Mouse (Mus musculus): Measurements from ENCODE around the gene Hmga2. TPM values are rescaled to one million over a fixed set of nuclear protein-coding genes. Genes with fewer than 3 reads are reported as not detected.

The Hmga2 gene
- polyA plus RNA-seq, 1 experiment from 2014 or later = 16.1 TPM

DNA sequence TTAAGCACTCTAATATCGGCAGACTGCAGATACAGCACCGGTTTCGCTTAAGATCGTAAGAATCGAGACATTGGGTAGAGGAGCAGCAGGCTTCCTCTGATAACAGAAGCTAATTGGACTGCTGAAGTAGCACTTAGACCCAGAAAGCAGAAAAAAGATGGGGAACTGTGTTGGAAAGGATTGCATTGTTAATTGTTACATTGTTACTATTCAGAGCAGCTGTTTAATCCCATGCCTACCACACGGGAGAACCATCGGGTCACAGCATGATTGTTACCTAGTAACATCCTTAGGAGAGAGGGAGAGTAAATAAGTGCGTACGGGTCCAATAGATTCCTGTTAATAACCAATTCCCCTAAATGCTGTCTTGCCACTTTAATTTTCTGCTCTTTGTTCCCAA lies 70.2 kb downstream of the Hmga2 start:
- H3K27ac ChIP-seq = no peak overlapping the region
- H3K9ac ChIP-seq = no peak overlapping the region
- H3K9me3 ChIP-seq (replicated peaks) = no peaks in the 10 kb centered on the region
- H3K4me2 ChIP-seq = no peak overlapping the region
- H3K4me3 ChIP-seq = no peak overlapping the region
- no peak for ATAC-seq
- WGBS (ENCODE audit: insufficient replicate concordance) = 76% methylated on average over 9 of the region's 9 CpGs
- H3K27me3 ChIP-seq (replicated peaks) = no peaks in the 10 kb centered on the region
- H3K4me1 ChIP-seq = 0 out of 2 replicates have a peak, but pooled peaks cover 12% of the 10 kb centered on the region
- H3K36me3 ChIP-seq = peaks cover 5% of the 10 kb centered on the region; the same call in 1 of the 2 replicates

- ATAC-seq = no peak
Measured at GRCm38 (mm10) chr10:120405322-120405721, 70.9 kb downstream of the Hmga2 start.

DNA sequence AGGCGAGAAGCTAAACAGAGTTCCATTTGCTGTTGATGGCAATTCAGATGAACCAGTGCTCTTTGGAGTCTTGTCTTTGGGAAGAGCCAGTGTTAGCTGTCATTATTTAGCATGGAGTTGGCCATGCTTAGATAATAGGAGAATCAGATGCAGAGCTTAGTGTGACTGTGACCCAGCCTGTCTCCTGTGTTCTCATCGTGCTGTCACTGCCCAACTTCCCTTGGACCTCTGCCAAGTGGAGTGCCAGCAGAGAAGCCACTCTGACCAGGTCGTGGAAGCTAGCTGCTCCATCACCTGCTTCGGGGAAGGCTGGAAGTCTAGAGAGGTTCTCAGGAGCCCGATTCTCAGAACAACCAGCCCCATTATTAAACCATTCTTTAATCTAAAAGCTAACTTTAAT lies 73.3 kb downstream of the Hmga2 start:
- peaks cover 5% of the 10 kb centered on the region; the same call in 1 of the 2 replicates for H3K36me3 ChIP-seq
- 67% methylated on average over 5 of the region's 5 CpGs for WGBS (ENCODE audit: insufficient replicate concordance)
- H3K27me3 ChIP-seq (replicated peaks) = no peaks in the 10 kb centered on the region
- H3K9me3 ChIP-seq (replicated peaks) = no peaks in the 10 kb centered on the region
- peaks cover 24% of the 10 kb centered on the region for H3K4me1 ChIP-seq
- H3K27ac ChIP-seq = no peak overlapping the region
- H3K9ac ChIP-seq = no peak overlapping the region
- no peak for ATAC-seq
- no peak overlapping the region for H3K4me3 ChIP-seq
- no peak overlapping the region for H3K4me2 ChIP-seq

More at GRCm38 (mm10) chr10:120405322-120405721, 70.9 kb downstream of the Hmga2 start:
- Histone ChIP-seq H3K4me3 (no peak overlapping the region), H3K27me3 (replicated peaks) (no peaks in the 10 kb centered on the region), H3K36me3 (peaks cover 5% of the 10 kb centered on the region; the same call in 1 of the 2 replicates), H3K4me2 (no peak overlapping the region), H3K4me1 (0 out of 2 replicates have a peak, but pooled peaks cover 10% of the 10 kb centered on the region), H3K27ac (no peak overlapping the region), H3K9me3 (replicated peaks) (no peaks in the 10 kb centered on the region), H3K9ac (no peak overlapping the region)
- WGBS (ENCODE audit: insufficient replicate concordance) = 74% methylated on average over 4 of the region's 4 CpGs

- WGBS (ENCODE audit: insufficient replicate concordance) = 62% methylated on average over 8 of the region's 8 CpGs
- peaks cover 5% of the 10 kb centered on the region; the same call in 1 of the 2 replicates for H3K36me3 ChIP-seq
- peaks cover 27% of the 10 kb centered on the region for H3K4me1 ChIP-seq
- no peaks in the 10 kb centered on the region for H3K27me3 ChIP-seq (replicated peaks)
- H3K9ac ChIP-seq = no peak overlapping the region
- H3K4me2 ChIP-seq = no peak overlapping the region
- no peaks in the 10 kb centered on the region for H3K9me3 ChIP-seq (replicated peaks)
- H3K4me3 ChIP-seq = no peak overlapping the region
- no peak for ATAC-seq
- H3K27ac ChIP-seq = no peak overlapping the region
Measured at GRCm38 (mm10) chr10:120401787-120402186, 74.5 kb downstream of the Hmga2 start.

- Histone ChIP-seq H3K27ac (no peak overlapping the region), H3K4me2 (no peak overlapping the region), H3K9me3 (replicated peaks) (no peaks in the 10 kb centered on the region), H3K9ac (no peak overlapping the region), H3K4me1 (peaks cover 24% of the 10 kb centered on the region), H3K27me3 (replicated peaks) (no peaks in the 10 kb centered on the region), H3K4me3 (no peak overlapping the region), H3K36me3 (peaks cover 5% of the 10 kb centered on the region; the same call in 1 of the 2 replicates)
- ATAC-seq = no peak
- 56% methylated on average over 9 of the region's 9 CpGs for WGBS (ENCODE audit: insufficient replicate concordance)
Measured at GRCm38 (mm10) chr10:120399846-120400510, 76.3 kb downstream of the Hmga2 start.

GRCm38 (mm10) chr10:120398745-120399144 lies 77.5 kb downstream of the Hmga2 start:
- Histone ChIP-seq H3K36me3 (no peaks in the 10 kb centered on the region), H3K27me3 (replicated peaks) (no peaks in the 10 kb centered on the region), H3K9me3 (replicated peaks) (no peaks in the 10 kb centered on the region), H3K9ac (no peak overlapping the region), H3K27ac (no peak overlapping the region), H3K4me2 (no peak overlapping the region), H3K4me1 (peaks cover 24% of the 10 kb centered on the region), H3K4me3 (no peak overlapping the region)
- whole genome bisulfite sequencing (ENCODE audit: insufficient replicate concordance) = 58% methylated on average over 6 of the region's 6 CpGs
- no peak for ATAC-seq

DNA sequence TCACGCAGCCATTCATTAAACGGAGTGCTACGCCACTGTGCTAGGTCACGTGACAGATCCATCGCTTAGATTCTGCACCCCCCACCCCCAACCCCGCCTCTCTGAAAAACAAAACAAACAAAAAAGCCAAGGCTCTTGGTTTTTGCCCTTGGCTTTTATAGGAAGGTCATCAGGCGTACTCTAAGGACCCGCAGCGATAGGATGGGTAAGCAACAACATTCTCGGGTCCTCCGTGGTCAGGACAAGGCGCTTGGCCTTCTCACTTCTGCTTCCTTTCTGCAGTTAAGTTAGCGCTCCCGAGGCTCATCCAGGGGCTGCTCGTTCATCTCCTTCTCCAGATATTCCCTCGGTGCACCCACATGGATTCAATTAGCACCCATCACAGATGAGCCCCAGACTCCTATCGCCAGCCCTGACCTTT lies 79.0 kb downstream of the Hmga2 start:
- Histone ChIP-seq H3K27me3 (replicated peaks) (no peaks in the 10 kb centered on the region), H3K4me2 (no peak overlapping the region), H3K4me3 (no peak overlapping the region), H3K27ac (no peak overlapping the region), H3K9me3 (replicated peaks) (no peaks in the 10 kb centered on the region), H3K36me3 (no peaks in the 10 kb centered on the region), H3K4me1 (peaks cover 24% of the 10 kb centered on the region), H3K9ac (no peak overlapping the region)
- WGBS (ENCODE audit: insufficient replicate concordance) = 72% methylated on average over 17 of the region's 17 CpGs
- no peak for ATAC-seq

- WGBS (ENCODE audit: insufficient replicate concordance) = 53% methylated on average over 6 of the region's 6 CpGs
- Histone ChIP-seq H3K4me2 (no peak overlapping the region), H3K9ac (no peak overlapping the region), H3K27me3 (replicated peaks) (no peaks in the 10 kb centered on the region), H3K27ac (no peak overlapping the region), H3K4me1 (peaks cover 34% of the 10 kb centered on the region), H3K36me3 (no peaks in the 10 kb centered on the region), H3K9me3 (replicated peaks) (no peaks in the 10 kb centered on the region), H3K4me3 (no peak overlapping the region)
- ATAC-seq = no peak
Measured at GRCm38 (mm10) chr10:120395550-120395949, 80.7 kb downstream of the Hmga2 start.

DNA sequence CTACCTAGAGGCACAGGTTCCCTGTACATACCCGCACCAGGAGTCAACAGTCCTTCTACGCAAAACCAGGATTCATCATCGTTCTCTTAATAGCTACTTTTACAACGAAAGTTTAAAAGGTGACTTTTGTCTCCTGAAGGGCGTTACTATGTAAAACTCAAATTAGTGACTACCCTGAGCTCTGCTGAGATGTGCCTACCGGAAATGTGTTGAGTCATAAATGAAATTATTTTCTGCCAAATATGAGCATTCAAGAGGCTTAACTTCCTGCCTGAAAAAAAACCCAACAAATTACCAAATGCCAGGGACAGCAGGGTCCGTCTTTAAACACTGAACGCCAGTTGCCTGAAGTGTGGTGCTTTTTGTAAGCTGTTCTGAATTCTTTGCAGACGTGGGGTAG lies 81.5 kb downstream of the Hmga2 start:
- Histone ChIP-seq H3K9me3 (replicated peaks) (no peaks in the 10 kb centered on the region), H3K27me3 (replicated peaks) (no peaks in the 10 kb centered on the region), H3K9ac (no peak overlapping the region), H3K4me3 (no peak overlapping the region), H3K36me3 (no peaks in the 10 kb centered on the region), H3K4me1 (peaks cover 31% of the 10 kb centered on the region), H3K27ac (no peak overlapping the region), H3K4me2 (no peak overlapping the region)
- WGBS (ENCODE audit: insufficient replicate concordance) = 79% methylated on average over 9 of the region's 9 CpGs
- no peak for ATAC-seq

- H3K27ac ChIP-seq = peak overlapping the region; percentile 43; the same call in 1 of the 2 replicates
- WGBS (ENCODE audit: insufficient replicate concordance) = 58% methylated on average over 14 of the region's 14 CpGs
- no peak for ATAC-seq
Measured at GRCm38 (mm10) chr10:120391971-120392716, 84.1 kb downstream of the Hmga2 start.

GRCm38 (mm10) chr10:120390912-120391835 lies 85.1 kb downstream of the Hmga2 start:
- WGBS (ENCODE audit: insufficient replicate concordance) = 58% methylated on average over 28 of the region's 28 CpGs
- H3K4me1 ChIP-seq = peaks cover 34% of the 10 kb centered on the region
- peak overlapping the region; percentile 33 for H3K4me2 ChIP-seq

More at GRCm38 (mm10) chr10:120391971-120392716, 84.1 kb downstream of the Hmga2 start:
- H3K4me3 ChIP-seq = no peak overlapping the region
- H3K27me3 ChIP-seq (replicated peaks) = no peaks in the 10 kb centered on the region
- no peak overlapping the region for H3K4me2 ChIP-seq
- peaks cover 30% of the 10 kb centered on the region for H3K4me1 ChIP-seq
- no peaks in the 10 kb centered on the region for H3K36me3 ChIP-seq
- no peaks in the 10 kb centered on the region for H3K9me3 ChIP-seq (replicated peaks)
- no peak overlapping the region for H3K9ac ChIP-seq

More at GRCm38 (mm10) chr10:120390912-120391835, 85.1 kb downstream of the Hmga2 start:
- Histone ChIP-seq H3K4me3 (no peak overlapping the region), H3K9me3 (replicated peaks) (no peaks in the 10 kb centered on the region), H3K36me3 (no peaks in the 10 kb centered on the region), H3K27ac (peak overlapping the region; percentile 43), H3K9ac (no peak overlapping the region), H3K27me3 (replicated peaks) (no peaks in the 10 kb centered on the region)
- no peak for ATAC-seq

Data from liver, embryonic 12.5 days (tissue).